18 mouse cellular contexts compared by ENCODE assay signal in genomic region chr5:24854256-24854655, GRCm38 (mm10). TPM values are rescaled to one million over a fixed set of nuclear protein-coding genes. Genes with fewer than 3 reads are reported as not detected.
DNase-seq lines count a peak whose midpoint lies in the region; ATAC-seq lines count a peak whose summit lies in the region.
"Had no signal": no experiment of that assay in that cellular context is flagged by ENCODE, and none has a peak within 500 bp of the region (broad histone marks: within the 10 kb centered on the region; RNA-seq: fewer than 3 reads in every experiment).

No protein-coding gene starts in this region.

- ATAC-seq in erythroblast, adult 5-6 weeks (replicated peaks; ENCODE audit: low FRiP score, poor library complexity, severe bottlenecking) = peak; percentile 57; the same call in 1 of the 2 replicates
- ATAC-seq: CD4-positive, CD25-positive, alpha-beta regulatory T cell, adult 4 months; forebrain, embryonic 15.5 days; intestine, embryonic 15.5 days; midbrain, embryonic 13.5 days had no signal

- no peak overlapping the region for H3K4me3 ChIP-seq in macrophage (ENCODE audit: inconsistent target)
- H3K4me3 ChIP-seq: forebrain, embryonic 15.5 days; heart, adult 2 months; hindbrain, embryonic 12.5 days; intestine, embryonic 15.5 days; layer of hippocampus, adult 2 months; midbrain, embryonic 13.5 days had no signal

- peak overlapping the region; percentile 32 for H3K27ac ChIP-seq in macrophage
- H3K27ac ChIP-seq: forebrain, embryonic 15.5 days; heart, adult 2 months; hindbrain, embryonic 12.5 days; intestine, embryonic 15.5 days; layer of hippocampus, adult 2 months; midbrain, embryonic 13.5 days had no signal

- no peaks in the 10 kb centered on the region for H3K36me3 ChIP-seq in macrophage (ENCODE audit: inconsistent target)
- H3K36me3 ChIP-seq: forebrain, embryonic 15.5 days; G1E; hindbrain, embryonic 12.5 days; intestine, embryonic 15.5 days; midbrain, embryonic 13.5 days had no signal

- H3K79me2 ChIP-seq in macrophage (ENCODE audit: inconsistent target) = no peaks in the 10 kb centered on the region

- peak; percentile 20 for DNase-seq in lung, postnatal 36 days
- DNase-seq in lung, postnatal 4 days = no peak
- peak; percentile 80 for DNase-seq in adrenal gland, adult 2 months
- no peak for DNase-seq in embryo, embryonic 11 days
- DNase-seq in kidney, adult 18-20 months = no peak
- DNase-seq: cerebellum, adult 11 months; cerebellum, postnatal 25 days; heart, adult 2 months; lung, embryonic 14.5 days had no signal

- 83% methylated on average over 1 of the region's 3 CpGs for WGBS in macrophage (ENCODE audit: missing documents)

RNA-seq across cellular contexts. Expression of gene Rheb, which starts 11.8 kb away (rescaled TPM):
- 10 to 100 TPM; 71.4 to 81.3 TPM for total RNA-seq in adrenal gland, adult 2 months (2021)
- 28.1 and 29.3 TPM in 2 replicates for polyA plus RNA-seq in adrenal gland, adult 2 months (2012; rRNA removed)
- 41.8 and 47.7 TPM in 2 replicates for total RNA-seq in erythroblast, adult 5-6 weeks (2015; ENCODE audit: low replicate concordance)
- 13.9 and 33.6 TPM in 2 replicates for total RNA-seq in erythroblast, adult 5-6 weeks (2017; ENCODE audit: low replicate concordance)
- total RNA-seq in macrophage (2018; cell fraction: chromatin; rRNA removed) = 100 to 1,000 TPM in 21 of 26 experiments, 10 to 100 TPM in 5; 69.4 to 172 (median 113) TPM
- total RNA-seq in macrophage (2018; cell fraction: cytosol; rRNA removed) = 10 to 100 TPM; 63.3 to 86.8 (median 75.6) TPM
- total RNA-seq in macrophage (2018; cell fraction: nucleus; rRNA removed) = 100 to 1,000 TPM in 8 of 26 experiments, 10 to 100 TPM in 18; 71.4 to 111 (median 90.1) TPM
- polyA plus RNA-seq in macrophage (2018) = 59.7 to 110 TPM (median 61.4 TPM) in 3 replicates

Comparison
In these comparisons a context has a peak if more than half of its experiments do, and no peak if none do; other contexts are left out.
1. DNase-seq: peak in lung, postnatal 36 days (single experiment) and adrenal gland, adult 2 months (single experiment); none in lung, postnatal 4 days (0 of 2), embryo, embryonic 11 days (single experiment) and kidney, adult 18-20 months (single experiment).